Mouse (Mus musculus) right cerebral cortex, postnatal 14 days (tissue): ENCODE measurements around the gene Bco1.

Source experiments
- DNase-seq: peaks from one replicate; pipeline ENCODE4 v3.0.0; 2022

The Bco1 gene

GRCm38 (mm10) chr8:117094053-117094452 is 1.6 kb upstream of the Bco1 start:
- peak; percentile 22 for DNase-seq

- DNase-seq = no peak
Observed at GRCm38 (mm10) chr8:117097051-117097563, 1.5 kb downstream of the Bco1 start.

GRCm38 (mm10) chr8:117097564-117098191 is 2.0 kb downstream of the Bco1 start:
- DNase-seq = no peak

- peak; percentile 74 for DNase-seq
Observed at GRCm38 (mm10) chr8:117107533-117107932, 11.9 kb downstream of the Bco1 start.

DNA sequence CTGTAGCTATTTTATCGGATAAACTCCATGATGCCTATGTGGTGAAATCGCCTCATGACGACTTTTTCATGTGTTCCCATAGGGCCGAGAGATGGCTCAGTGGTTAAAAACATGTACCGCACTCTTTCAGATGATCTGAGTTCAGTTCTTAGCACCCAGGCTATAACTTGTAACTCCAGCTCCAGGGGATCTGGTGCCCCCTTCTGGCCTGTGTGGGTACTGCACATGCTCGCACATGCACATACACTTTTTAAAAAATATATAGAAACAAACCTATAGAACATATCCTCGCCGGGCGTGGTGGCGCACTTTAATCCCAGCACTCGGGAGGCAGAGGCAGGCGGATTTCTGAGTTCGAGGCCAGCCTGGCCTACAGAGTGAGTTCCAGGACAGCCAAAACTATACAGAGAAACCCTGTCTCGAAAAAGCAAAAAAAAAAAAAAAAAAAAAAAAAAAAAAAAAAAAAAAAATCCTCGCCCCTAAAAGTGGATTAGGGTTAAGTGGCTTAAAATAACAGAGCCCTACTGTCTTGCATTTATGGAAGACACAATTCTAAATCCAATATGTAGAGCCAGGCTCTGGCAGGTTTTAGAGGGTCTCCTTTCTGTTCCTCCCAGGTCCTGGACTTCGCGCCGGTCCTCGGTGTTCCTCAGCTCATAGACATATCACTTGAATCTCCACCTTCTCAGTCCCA is 13.5 kb downstream of the Bco1 start:
- DNase-seq = no peak

- peak; percentile 75 for DNase-seq
Observed at GRCm38 (mm10) chr8:117109801-117110390, 14.2 kb downstream of the Bco1 start.

DNA sequence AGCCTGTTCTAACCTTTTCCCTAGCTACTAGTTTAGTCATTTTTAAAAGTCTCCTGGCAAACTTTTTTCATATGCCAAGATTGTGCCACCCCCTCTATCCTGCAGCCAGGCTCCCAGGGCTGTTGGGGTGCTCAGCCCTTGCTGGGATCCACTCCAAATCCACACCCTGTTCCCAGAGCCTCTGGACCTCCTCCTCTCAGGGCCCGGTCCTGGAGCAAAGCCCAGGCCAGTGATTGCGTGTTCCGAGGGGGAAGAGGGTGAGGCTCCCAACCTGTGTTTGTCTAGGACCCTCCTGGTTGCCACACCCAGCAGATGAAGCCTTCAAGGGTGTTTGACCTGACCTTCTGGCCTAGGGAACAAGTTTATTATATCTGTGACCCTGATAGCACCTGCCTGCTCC is 16.0 kb downstream of the Bco1 start:
- no peak for DNase-seq

DNA sequence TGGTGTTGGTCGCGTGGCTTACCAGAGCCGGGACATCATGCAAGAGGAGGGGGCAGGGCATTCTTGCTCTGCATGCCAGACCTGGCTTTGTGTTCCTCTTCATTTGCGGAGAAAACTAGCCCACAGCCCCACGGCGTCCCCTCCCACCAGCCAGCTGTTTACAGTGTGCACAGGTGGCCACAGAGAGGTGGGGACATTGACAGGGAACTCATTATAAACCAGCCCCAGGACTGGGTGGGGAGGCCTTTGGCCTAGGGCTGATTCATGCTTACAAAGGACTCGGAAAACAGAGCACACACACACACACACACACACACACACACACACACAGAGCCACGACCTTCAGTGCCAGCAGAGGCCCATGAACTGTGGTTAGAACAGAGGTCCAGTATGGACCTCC is 16.6 kb downstream of the Bco1 start:
- no peak for DNase-seq

GRCm38 (mm10) chr8:117115094-117115493 is 19.4 kb downstream of the Bco1 start:
- no peak for DNase-seq

DNA sequence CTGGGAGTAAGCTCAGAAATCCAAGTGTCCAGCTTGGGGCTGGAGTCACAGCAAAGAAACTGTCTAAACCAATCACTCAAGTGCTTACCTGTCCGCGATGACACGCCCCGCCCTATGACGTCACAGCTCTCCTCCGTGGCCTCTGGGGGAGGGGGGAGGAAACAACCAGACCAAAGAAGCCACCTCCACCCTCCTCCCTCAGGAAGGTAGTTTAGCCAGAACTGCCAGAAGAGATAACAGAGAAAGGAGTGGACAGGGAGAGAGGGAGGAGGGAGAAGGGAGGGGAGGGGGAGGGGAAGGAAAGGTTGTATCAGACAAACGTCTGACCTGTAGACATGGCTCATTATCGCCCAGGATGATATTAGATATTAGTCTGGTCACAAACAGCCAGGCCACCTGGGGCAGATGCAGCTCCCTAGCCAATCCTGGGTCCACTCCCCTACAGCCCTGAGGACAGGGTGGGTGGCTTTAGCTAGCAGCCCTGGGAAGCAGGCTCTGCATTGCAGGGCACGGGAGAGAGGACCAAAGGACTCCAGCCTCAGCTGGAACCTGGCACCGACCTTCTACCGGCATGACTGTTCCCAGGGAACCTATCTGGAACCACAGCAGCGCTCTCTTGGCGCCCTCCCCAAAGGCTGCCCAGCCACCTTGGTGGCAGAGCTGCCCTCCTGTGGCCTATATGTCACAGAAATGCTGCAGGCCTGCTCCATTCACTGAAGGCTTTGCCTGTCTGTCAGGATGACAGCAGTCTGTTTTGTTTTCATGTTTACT is 20.2 kb downstream of the Bco1 start:
- DNase-seq = no peak

DNA sequence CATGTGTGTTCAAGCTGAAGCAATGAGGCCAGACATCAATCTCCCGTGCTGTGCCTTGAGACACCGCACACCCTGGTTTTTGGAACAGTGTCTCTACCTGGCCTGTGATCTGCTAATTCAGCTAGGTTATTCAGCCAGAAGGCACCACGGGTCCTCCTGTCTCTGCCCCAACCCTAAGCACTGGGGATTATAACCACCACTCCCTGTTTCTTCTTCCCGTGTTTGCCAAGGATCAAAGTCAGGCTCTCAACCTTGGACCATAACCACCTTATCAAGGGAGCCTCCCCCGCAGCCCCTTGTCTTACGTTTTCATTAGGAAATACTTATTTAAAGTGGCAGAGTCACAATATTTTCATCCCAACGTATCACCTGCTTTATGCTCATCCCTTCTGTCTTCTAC is 20.9 kb downstream of the Bco1 start:
- DNase-seq = no peak

GRCm38 (mm10) chr8:117118409-117118808 is 22.8 kb downstream of the Bco1 start:
- peak; percentile 22 for DNase-seq

GRCm38 (mm10) chr8:117121277-117121676 is 25.6 kb downstream of the Bco1 start:
- no peak for DNase-seq

DNA sequence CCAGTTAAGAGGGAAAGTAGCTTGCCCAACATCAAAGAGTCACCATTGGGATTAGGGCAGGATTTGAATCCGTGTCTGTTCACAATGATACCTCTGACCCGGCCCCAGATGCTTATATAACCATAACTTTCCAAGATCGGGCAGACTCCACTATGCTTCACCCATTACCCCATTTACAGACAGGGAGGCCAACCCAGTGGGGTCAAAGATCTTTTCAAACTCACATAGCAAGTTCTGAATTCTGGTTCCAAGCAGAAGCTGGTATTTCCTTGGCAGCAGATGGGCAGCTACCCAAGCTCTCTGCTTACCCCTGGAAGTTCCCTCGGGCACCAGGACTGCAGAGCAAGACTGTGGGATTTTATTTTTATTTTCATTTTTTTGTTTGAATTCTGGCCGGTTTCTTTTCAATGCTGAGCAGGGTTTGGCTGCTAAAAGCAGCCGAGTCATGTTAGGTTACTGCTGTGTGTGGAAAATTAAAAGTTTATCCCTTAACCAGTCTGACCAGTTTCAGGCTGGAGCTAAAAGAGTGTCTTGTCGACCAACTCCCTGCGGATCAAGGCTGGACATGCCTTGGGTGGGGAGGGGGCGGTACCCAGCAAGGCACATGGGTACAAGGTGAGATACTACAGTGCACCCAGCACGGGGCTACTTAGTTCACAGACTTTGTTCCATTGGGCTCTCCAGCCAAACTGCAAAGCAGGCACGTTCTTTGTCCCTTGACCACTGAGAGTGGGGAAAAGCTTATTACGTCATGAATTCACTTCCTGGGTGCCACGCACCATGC is 28.4 kb downstream of the Bco1 start:
- DNase-seq = no peak

GRCm38 (mm10) chr8:117125854-117126253 is 30.2 kb downstream of the Bco1 start:
- DNase-seq = no peak

DNA sequence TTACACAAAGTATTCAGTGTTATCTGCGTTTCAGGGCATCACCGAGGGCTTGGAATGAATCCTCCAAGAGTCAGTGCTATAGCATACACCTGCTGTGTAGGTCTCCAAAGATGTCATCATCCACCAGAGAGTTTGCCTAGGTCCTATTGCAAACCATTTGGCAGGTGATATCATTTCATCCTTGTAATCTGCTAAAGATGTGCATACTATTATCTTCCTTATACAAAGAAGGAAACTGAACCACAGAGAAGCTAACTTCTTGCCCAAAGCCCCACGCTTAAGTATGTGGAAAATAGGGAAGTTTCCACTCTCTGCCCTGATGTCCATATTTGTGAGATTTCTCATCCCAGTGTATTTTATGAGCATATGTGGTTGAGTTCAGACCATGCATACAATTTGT is 30.8 kb downstream of the Bco1 start:
- no peak for DNase-seq

GRCm38 (mm10) chr8:117127063-117127462 is 31.4 kb downstream of the Bco1 start:
- DNase-seq = no peak

- DNase-seq = no peak
Observed at GRCm38 (mm10) chr8:117133702-117134101, 38.0 kb downstream of the Bco1 start.

GRCm38 (mm10) chr8:117136351-117136750 is 40.7 kb downstream of the Bco1 start:
- DNase-seq = no peak

GRCm38 (mm10) chr8:117136763-117137162 is 41.1 kb downstream of the Bco1 start:
- no peak for DNase-seq

DNA sequence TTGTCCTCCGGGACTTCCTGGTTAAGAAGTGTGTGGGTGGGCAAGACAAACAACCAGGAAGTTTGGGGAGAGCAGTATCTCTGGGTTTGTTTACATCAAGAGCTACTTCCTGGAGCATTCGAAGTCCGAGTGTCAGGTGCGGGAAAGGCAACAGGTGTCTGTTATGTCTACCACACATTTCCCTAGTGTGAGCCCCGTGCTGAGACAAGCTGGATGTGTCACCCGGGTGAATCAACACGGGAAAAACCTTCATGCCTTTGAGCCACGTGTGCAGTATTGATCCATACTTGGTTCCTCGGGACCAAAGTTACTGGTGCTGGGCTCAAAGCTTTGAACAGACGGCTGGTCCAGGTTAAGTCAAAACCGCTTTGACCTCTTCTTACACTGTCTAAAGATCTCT is 41.7 kb downstream of the Bco1 start:
- DNase-seq = no peak

GRCm38 (mm10) chr8:117148520-117148919 is 52.9 kb downstream of the Bco1 start:
- DNase-seq = no peak

DNA sequence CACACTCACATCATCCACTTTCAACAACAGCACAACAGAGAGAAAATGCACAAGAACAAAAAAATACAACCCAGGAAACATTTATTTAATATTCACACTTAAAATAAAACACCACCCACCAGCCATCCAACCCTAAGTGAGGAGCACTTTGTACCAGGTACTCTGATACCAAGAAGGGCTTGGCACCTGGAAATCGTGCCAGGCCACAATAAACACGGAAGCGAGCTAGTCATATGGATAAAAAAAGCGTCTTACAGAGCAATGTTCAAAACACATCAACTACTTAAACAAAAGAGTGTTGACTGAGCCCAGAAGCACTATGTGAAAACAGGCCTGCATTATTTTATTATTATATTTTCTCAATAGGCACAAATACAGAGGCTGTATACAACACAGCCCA is 60.5 kb downstream of the Bco1 start:
- no peak for DNase-seq
